Mouse (Mus musculus) embryo, embryonic 11 days (tissue): ENCODE measurements around the gene Tnk2.
A peak's percentile ranks its signal among the peaks of the same experiment; 100 is the strongest.
"Not testable (repeated sequence)": the region's sequence is repeated elsewhere in the genome, so short reads cannot be mapped to it uniquely, and the experiment has no call there.

Source experiments
- DNase-seq: peaks from one replicate; pipeline ENCODE4 v3.0.0-alpha.2; 2015

Tnk2 gene

DNA sequence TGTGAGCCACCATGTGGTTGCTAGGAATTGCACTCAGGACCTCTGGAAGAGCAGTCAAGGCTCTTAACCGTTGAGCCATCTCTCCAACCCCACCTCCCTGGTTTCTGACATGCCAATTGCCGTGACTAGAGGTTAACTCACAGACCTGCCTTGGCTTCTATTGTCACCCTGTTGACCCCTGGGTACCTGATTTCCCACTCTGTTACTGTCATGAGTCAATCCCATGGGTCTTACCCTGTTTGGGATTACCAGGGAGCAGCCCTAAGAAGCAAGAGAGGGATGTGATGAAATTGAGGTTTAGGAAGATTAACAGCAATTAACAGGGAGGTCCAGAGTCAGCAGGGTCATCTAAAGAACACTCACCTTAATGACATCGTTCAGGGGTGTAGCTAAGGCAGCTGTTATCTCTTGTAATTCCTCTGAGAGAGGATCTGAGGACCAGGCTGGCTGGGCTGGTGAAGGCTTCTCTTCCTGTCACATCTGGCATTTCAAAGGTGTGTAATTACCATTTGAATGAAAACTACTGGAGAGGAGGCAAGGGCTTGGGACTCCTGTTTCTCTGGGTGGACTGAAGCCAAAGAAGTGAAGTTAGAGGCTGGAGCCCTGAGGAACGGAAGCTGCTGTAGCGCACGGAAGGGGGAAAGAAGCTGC, 6.7 kb upstream of the Tnk2 start:
- no peak for DNase-seq

GRCm38 (mm10) chr16:32638476-32638875, 5.2 kb upstream of the Tnk2 start:
- peak; percentile 90 for DNase-seq

DNA sequence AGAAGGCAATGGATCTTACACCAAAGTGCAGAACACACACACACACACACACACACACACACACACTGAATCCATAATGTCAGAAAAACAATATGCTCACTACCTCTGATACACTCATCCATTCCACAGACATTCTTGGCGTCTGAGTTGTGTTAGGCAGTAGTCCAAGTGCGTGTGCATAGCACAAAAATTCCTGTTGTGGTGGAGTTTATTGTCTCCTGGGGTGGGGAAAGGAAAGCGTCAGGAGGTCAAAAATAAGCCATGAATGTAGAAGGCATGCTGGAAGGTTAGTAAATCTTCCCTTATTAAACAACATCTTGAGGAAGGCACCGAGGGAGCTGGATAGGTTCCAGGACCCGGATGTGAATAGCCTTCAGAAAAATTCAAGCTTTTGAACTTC, 3.6 kb upstream of the Tnk2 start:
- no peak for DNase-seq

DNA sequence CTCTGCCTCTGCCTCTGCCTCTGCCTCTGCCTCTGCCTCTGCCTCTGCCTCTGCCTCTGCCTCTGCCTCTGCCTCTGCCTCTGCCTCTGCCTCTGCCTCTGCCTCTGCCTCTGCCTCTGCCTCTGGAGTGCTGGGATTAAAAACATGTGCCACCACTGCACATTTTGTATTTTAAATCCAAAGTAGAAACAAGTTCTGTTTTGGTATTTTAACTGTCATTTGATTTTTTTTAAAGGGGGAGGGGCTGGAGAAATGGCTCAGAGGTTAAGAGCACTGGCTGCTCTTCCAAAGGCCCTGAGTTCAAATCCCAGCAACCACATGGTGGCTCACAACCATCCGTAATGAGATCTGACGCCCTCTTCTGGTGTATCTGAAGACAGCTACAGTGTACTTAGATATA, 3.0 kb upstream of the Tnk2 start:
- not testable (repeated sequence) for DNase-seq

DNA sequence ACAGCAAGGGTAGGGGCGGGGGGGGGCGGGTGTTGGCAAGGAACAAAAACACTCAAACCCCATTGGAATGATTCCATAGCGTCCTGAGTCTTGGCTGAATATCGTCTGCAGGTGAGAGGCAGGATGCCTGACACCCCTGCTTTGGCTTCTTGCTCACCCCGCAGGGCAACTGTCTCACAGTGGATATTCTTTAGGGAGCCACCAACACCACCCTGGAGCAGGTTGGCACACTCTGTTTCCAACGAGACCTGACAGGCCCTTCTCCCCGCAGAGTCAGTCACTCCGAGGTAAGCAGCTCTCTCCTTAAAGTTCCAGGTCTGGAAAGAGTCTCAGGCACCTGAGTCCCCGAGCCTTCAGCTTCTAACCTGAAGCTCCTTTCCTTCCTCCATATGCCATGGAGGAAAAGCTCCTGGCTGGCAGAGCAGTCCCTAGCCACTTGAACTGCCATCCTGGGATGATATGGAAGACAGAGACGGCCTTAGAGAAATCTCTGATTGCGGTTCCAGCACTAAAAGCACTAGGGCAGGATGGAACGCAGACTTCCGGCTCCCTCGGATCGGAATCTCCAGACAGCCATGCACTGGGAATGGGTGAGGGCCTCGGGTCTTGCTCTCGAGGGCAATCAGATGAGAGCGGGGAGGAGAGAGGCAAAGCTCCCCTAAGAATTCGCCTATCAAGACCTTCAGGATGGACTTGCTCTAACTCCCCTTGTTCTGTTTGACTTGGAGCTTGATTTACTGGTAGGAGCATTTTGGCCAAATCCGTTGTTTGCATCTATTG, 2.0 kb upstream of the Tnk2 start:
- no peak for DNase-seq

- no peak for DNase-seq
Observed at GRCm38 (mm10) chr16:32642280-32642679, 1.4 kb upstream of the Tnk2 start.

- DNase-seq, result peak; percentile 71
Observed at GRCm38 (mm10) chr16:32644069-32644800, 561 bp downstream of the Tnk2 start.

DNA sequence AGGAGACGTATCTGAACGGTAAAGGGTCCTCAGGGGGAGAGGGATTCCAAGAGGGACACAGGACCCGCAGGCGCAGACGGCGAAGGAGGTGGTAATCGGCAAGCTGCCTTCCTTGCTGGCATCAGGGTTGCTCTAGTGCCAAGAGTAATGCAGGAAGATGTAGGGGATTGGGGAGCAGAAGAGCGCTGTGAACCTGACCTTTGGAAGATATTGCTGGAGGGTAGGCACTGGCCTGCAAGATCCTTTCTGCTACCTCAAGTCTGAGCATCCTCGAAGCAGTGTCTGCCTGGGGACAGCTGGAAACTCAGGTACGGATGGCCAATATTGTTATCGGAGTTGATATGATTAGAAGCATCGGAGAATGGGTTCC, 1.1 kb downstream of the Tnk2 start:
- no peak for DNase-seq

DNA sequence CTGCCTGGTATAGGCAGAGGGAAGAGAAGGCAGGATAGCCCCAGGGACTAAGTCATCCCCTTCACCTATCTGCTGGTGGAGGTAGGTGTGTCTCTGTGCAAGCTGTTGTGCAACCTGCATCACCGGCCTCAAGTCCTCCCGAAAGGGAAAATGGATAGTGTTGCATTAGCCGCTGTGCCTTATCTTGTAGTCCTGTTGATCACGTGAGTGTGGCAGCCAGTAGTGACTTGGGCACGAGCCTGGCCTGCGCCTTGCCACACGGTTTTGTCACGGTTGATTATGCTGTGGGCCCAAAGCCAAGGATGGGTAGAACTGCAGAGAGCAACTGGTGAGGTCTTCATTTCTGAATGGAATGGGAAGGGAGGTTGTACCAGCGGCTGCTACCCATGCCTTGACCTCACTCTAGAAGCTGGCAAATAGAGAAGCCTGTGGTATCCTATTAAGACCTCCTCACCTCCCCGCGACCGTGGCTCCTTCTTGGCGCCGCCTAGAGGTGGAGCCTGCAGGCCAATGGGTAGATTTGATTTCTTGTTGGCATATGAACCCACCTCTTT, 1.8 kb downstream of the Tnk2 start:
- peak; percentile 37 for DNase-seq

DNA sequence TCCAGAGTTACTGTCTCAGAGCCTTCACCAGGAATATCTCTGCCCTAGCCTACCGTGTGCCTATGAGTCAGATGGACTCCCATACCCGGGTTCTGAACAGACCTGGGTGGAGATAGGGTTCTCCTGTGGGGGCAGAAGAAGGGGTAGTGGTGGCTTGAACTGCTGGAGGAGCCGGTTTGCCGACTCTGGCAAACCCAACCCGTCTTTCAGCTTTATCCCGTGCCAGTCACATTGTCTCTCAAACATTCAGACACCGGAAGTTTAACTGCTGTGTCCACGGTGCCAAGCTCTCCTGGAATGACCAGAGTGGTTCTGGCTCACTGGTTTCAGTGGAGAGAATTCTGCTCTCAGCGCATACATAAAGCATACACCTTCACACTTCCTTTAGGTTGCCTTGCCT, 2.3 kb downstream of the Tnk2 start:
- DNase-seq, result no peak

- no peak for DNase-seq
Observed at GRCm38 (mm10) chr16:32647712-32648111, 4.0 kb downstream of the Tnk2 start.

DNA sequence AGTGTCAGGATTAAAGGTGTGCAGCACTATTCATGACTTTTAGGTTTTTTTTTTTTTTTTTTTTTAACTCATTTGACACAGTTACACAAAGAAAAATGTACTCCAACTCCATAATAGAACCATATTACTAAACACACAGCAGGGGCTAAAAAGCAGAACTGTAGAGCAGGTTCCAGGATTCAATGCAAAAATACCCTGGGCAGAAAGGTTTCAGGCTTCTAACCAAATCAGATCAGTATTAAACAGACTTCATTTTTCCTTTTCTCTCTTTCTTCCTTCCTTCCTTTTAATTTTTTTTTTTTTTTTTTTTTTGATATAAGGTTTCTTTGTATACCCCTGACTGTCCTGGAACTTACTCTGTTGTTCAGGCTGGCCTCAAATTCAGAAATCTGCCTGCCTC, 6.8 kb downstream of the Tnk2 start:
- DNase-seq, result no peak

GRCm38 (mm10) chr16:32650974-32651618, 7.4 kb downstream of the Tnk2 start:
- no peak for DNase-seq

DNA sequence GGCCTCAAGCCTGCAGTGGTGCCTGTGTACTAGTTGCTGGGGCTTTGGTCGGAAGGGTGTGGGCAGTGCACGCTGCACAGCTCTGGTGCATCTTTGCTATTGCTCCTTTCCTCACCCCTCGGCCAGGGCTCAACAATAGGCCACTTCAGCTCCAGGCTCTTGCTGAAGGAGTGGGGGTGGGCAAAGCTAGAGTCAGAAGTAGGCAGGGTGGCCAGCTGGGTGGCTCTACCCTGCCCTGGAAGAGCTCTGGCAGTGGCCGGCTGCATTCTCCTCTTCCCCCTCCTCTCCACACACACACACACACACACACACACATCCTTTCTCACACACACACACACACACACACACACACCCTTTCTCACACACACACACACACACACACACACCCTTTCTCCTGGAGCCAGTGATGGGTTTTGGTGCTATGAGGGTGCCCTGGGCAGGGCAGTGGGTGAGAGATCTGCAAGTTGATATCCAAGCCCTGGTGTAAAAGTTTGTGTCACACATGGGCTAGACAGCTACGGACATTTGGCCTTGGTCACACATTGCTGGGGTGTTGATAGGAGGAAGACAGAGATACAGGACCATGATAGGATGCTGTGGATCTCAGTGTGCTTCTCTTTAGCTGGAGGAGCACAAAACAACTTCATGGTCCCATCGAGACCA, 10.5 kb downstream of the Tnk2 start:
- no peak for DNase-seq

- DNase-seq, result no peak
Observed at GRCm38 (mm10) chr16:32655534-32655933, 11.9 kb downstream of the Tnk2 start.

DNA sequence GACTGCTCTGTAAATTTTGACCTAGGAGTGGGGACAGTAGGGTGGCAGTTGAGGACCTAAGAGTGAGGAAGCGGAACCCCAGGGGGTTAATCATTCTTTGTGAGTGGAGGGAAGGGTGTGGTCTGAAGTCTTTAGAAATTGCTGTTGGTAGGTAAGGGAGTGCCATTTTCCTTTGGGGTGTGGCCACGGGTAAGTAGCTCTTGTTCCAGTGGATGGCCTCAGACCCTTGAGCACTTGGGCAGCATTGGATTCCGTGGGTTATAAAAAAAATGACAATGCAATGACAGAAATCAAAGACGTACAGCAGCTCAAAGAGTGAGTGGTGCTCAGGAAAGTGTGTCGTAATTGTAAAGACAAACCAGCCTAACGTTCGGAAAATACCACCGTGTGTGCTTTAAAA, 12.6 kb downstream of the Tnk2 start:
- no peak for DNase-seq

DNA sequence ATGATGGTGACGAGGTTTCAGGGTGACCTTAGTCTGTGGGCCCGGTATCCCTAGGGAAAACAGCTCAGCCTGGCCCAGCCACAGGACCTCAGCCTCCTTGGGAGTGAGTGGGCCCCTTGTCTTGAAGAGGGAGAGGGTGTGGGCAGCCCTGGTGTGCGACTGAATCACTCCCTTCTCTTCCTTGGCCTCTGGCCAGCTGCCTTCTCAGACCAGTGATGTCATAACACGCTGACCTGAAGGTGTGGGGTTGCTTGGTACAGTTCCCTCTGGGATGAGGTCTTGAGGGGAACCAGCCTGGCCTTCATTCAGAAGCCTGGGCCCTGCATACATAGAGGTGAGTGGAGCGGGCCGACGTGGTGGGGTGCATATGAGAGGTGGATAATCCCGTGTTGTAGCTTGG, 13.1 kb downstream of the Tnk2 start:
- DNase-seq, result no peak

DNA sequence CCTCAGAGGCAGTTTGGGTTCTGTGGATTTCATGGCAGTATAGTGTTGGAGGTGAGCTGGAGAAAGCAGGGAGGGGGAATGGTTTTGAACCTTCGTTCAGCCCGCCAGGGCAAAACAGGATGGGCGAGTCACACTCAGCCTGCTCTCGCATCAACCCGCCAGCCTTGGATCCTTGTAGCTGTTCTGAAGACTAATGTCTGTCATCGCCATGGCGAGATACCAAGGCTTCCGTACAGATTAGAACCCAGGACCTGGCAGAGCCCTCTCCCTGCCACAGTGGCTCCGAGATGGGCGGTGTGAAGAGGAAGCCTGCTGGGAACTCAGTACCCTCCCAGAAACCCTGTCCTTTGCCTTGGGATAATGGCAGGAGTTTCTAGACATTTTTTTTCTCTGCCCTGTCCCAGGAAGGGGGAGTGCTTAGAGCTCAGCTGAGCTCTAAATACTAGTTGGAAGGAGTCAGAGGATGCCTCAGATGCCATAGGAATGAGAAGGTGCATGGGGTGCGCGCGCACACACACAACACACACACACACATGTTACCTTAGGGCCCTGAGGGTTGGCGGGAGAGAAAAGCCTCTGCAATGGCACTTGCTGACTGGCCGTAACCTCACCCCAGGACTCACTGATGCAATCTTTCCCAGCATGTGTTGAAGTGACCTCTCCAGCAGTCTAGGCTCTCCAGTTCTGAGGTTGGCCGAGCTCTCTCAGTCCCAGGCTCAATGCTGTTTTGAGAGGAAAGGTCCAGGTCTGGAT, 14.0 kb downstream of the Tnk2 start:
- no peak for DNase-seq

DNA sequence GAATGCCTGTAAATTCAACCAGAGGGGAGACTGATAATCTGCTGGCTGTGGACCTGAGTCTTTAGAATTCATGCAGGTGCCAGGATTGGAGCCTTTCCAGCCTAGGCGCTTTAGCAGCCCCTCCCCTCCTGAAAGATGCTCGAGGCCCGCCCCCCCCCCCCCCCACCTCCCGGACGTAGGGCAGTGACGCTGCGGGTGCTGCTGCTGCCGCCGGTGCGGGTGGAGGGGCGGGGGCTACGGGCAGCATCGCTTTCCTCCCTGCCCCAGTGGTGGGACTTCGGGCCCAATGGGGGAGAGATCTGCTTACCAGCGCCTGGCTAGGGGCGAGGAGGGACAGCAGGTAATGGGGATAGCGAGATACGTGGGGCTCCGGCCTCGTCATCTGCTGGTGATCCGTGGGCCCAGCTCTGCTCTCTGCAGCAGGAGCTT, 15.1 kb downstream of the Tnk2 start:
- peak; percentile 44 for DNase-seq

DNA sequence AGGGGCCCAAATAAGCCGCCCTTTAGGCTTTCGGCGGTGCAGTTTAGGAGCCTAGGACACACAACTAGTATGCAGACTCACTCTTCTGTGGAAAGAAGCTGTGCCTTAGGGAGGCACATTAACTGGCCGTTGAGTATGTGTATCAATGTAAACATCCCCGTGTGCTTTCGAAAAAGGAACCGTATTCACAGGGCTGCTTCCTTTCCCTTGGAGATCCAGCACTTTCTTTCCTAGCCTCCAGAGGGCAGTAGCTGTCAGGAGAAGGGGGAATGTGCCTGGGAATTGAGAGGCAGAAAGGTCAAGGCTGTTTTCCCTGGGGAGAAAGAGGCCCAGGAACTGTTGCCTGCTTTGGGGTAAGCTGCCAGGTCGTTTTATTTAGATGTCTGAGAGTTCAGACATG, 15.7 kb downstream of the Tnk2 start:
- peak; percentile 83 for DNase-seq

- no peak for DNase-seq
Observed at GRCm38 (mm10) chr16:32660095-32660494, 16.4 kb downstream of the Tnk2 start.
